Mouse (Mus musculus): ENCODE results near the gene Ccser1. TPM values are rescaled to one million over a fixed set of nuclear protein-coding genes. Genes with fewer than 3 reads are reported as not detected.
"Not testable (repeated sequence)": the region's sequence is repeated elsewhere in the genome, so short reads cannot be mapped to it uniquely, and the experiment has no call there.

The Ccser1 gene
- total RNA-seq, 2 experiments from 2014 or later, result 0.82 to 1.1 TPM

DNA sequence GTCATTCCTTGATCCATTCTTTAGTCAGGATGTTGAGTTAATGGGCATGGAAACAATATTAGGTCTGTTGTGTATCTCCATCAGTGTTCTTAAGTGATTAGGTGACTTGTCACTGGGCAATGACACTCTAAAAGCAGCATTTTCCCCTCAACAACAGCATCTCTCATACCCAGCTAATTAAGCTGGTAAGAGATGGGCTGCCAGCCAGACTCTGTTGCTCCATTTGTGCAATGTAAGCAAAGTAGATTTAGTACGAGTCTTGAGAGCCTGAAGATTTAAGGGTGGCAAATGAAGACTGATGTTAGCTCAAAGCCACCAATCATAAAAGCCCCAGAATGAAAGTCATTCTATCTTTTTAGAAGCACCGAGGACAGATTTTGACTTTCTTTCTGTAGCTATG is 60.5 kb downstream of the Ccser1 start:
- TF ChIP-seq CTCF (IDR thresholded peaks at IDR 0.05), result no peak
- intact Hi-C loops (cut with DNase I), result no loop called here
- no peak for DNase-seq
- Histone ChIP-seq H3K4me3 (no peak overlapping the region), H3K27ac (no peak overlapping the region)

DNA sequence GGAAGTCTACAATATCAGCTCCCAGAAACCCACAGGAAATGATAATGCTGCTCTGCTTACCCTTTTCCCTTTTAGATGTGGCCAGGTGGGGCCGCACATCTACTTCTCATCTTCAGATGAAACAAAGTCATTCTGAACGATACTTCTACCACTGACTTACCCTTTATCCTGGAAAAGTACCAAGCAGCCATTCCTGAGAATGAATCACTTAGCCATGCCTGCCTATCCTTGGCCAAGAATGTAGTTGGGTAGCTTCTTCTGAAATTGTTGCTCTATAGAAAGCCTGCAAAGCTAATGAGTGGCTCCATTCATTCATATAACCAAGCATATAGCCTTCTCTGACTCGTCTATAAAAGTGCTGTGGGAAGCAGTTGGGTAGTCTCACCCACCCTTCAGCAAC is 62.4 kb downstream of the Ccser1 start:
- no peak for TF ChIP-seq CTCF (IDR thresholded peaks at IDR 0.05)
- H3K4me3 ChIP-seq, result no peak overlapping the region
- H3K27ac ChIP-seq, result no peak overlapping the region
- intact Hi-C loops (cut with DNase I), result no loop called here
- no peak for DNase-seq

DNA sequence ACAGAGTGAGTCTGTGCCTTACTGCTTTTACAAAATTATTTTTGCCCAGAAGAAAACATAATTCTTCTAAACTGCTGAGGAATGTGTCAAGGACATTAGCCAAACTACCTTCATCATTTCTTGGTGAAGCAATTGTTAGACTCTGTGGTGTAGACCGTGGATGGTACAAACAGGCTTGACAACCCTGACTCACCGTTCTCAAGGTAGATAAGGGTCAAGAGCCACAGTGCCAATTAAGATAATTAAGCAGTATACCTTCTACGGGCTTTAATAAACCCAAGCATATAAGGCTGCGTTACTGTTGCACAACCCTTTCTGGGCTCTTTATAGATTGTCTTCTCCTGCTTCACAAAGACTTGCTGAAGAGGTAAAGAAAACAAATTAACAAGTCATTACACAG is 66.4 kb downstream of the Ccser1 start:
- intact Hi-C loops (cut with DNase I), result no loop called here
- no peak overlapping the region for H3K4me3 ChIP-seq
- DNase-seq, result no peak
- TF ChIP-seq CTCF (IDR thresholded peaks at IDR 0.05), result no peak
- no peak overlapping the region for H3K27ac ChIP-seq

DNA sequence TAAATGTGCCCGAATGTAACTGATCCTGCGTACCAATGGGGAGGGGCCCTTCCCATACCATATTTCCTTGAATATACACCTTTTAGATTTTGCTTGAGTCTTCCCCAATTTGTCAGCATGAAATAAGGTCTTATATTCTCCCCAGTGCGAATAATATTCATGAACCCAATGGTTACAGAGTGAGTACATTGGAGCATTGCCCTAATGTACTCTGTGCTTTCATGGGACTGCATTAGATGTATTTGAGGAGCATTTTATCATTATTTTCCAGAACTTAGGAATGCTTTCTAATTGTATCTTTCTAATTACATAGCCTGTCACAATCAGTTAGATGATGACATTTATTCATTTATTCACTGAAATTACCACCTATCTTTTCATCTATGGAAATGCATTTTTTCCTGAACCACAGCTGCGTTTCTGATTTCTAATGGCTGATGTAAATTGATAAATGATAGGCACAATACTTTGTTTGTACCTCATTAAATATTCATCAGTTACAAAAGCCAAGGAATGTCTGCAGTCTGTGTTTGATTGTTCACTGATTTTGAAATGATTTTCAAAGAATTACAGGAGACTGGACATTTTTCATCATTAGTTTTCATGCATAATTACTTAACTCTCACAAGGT is 67.8 kb downstream of the Ccser1 start:
- DNase-seq, result no peak
- no peak for TF ChIP-seq CTCF (IDR thresholded peaks at IDR 0.05)
- intact Hi-C loops (cut with DNase I), result no loop called here
- Histone ChIP-seq H3K27ac (no peak overlapping the region), H3K4me3 (no peak overlapping the region)

DNA sequence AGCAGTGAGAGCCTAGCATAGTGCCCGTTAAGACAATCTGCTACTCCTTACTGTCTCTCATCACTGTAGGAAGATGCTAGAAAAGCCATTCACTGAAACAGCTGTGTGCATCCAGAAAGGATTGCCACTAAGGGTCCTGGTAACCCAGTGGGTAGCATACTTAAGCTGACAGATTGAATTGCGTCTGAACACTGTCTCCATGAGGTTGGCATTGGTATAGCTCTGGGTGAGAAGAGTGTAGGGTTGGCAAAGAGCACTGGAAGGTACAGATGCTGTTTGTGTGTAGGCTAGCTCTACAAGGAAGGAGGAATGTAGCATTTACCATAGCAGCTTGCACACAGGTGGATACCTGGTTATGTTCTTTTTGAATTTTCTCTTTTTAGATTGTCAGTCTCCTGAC is 68.6 kb downstream of the Ccser1 start:
- H3K27ac ChIP-seq, result no peak overlapping the region
- H3K4me3 ChIP-seq, result no peak overlapping the region
- intact Hi-C loops (cut with DNase I), result no loop called here
- no peak for TF ChIP-seq CTCF (IDR thresholded peaks at IDR 0.05)
- no peak for DNase-seq

DNA sequence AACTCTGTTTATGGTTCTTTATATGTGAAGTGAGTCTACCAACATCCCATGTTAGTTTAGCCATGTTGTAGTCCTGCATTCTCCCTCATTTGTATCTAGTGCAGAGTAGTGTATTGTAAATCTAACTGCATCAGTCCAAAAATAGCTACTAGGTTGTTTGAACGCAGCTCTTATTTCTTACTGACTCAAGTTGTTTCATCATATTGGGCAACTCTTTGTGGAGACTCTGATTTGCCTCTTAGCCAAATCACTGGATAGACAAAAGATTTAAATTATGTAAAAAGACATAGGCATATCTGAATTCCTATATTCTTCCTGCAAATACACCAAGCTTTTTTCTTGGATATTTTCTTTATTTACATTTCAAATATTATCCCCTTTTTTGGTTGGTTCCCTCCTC is 71.1 kb downstream of the Ccser1 start:
- intact Hi-C loops (cut with DNase I), result no loop called here
- TF ChIP-seq CTCF (IDR thresholded peaks at IDR 0.05), result no peak
- H3K27ac ChIP-seq, result no peak overlapping the region
- H3K4me3 ChIP-seq, result no peak overlapping the region
- DNase-seq, result no peak

DNA sequence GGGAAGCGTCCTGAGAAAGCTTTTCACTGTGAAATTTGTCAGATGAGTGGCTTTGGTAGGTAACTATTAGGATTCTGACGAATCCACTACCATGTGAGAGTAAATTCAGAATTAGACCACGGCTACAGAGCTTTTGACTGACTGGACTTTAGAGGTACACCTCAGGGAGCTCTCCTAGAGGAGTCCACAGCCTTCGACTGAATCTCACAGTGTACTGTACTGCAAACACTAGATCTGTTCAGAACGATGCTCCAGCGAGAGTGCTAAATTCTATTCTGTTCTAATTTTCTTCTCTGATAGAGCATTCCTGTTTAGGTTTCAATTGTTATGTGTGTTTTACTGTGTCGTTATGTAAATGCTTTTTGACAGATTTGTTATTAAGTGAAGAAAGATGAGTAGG is 72.8 kb downstream of the Ccser1 start:
- intact Hi-C loops (cut with DNase I), result no loop called here
- TF ChIP-seq CTCF (IDR thresholded peaks at IDR 0.05), result no peak
- no peak for DNase-seq
- Histone ChIP-seq H3K4me3 (no peak overlapping the region), H3K27ac (no peak overlapping the region)

DNA sequence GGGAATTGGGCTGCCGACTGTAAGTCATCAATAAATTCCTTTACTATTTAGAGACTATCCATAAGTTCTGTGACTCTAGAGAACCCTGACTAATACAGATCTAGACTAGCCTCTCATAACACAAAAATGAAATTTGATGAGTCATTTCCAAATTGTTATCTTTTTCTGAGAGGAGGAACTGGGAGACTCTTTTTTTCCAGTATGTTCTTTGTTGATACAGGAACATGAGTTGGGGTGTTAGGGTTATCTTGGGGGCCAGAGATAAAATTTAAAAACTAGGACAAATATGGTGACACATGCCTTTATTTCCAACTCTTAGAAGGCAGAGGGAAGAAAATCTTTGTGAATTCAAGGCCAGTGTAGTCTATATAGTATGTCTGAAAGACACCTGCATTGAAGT is 75.8 kb downstream of the Ccser1 start:
- H3K27ac ChIP-seq; intact Hi-C loops (cut with DNase I); DNase-seq; H3K4me3 ChIP-seq: not testable (repeated sequence)

DNA sequence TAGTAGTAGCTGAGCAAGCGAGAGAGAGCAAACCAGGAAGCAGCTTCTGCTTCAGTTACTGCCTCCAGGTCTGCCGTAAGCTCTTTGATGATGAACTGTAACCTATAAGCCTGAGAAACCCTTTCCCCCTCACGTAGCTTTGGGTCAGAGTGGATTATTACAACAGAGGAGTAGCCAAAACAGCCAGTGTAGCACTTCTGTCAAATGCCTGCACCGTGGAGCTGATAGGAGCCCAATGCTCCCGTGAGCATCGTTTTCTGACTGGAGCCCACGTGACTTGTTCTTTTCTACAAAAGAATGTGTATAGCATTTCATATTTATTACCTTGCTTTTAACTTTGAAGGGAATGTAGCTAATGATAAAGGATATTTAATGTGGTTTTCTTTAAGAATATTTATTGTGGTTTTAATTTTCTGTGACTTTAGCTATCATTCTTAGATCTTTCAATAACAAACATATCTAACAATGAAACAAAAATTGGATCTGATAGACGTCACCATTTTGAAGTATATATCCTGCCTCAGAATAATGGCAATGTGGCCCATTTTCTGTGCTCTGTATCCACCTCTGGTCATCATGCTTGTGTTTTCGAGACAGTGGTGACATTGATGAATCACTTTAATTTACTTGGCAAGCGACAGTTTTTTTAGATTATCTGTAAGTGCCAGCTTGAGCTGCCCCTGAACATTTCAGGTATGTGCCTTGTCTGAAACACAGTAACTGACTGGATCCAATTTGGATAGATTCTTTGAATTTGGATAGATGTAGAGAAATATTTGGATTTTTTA is 78.9 kb downstream of the Ccser1 start:
- intact Hi-C loops (cut with DNase I), result no loop called here
- Histone ChIP-seq H3K4me3 (no peak overlapping the region), H3K27ac (no peak overlapping the region)
- DNase-seq, result no peak
- no peak for TF ChIP-seq CTCF (IDR thresholded peaks at IDR 0.05)

DNA sequence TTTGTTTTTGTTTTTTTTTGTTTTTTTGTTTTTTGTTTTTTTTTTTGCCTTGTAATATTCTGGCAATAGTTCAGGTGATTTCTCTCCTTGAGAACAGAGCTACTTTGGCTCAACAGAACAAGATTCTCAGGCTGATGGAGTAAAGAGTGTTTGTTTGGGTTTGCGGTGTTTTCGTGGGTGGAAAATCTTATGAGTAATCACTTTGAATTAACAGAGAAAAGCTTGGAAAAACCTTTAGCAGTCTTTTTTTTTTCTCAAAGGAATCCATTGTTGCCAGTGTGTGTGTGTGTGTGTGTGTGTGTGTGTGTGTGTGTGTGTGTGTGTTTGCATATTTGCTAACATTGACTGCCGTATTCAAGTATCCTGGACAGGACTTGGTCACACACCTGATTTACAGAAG is 81.3 kb downstream of the Ccser1 start:
- H3K27ac ChIP-seq, result no peak overlapping the region
- TF ChIP-seq CTCF (IDR thresholded peaks at IDR 0.05), result no peak
- intact Hi-C loops (cut with DNase I), result no loop called here
- no peak for DNase-seq
- no peak overlapping the region for H3K4me3 ChIP-seq

DNA sequence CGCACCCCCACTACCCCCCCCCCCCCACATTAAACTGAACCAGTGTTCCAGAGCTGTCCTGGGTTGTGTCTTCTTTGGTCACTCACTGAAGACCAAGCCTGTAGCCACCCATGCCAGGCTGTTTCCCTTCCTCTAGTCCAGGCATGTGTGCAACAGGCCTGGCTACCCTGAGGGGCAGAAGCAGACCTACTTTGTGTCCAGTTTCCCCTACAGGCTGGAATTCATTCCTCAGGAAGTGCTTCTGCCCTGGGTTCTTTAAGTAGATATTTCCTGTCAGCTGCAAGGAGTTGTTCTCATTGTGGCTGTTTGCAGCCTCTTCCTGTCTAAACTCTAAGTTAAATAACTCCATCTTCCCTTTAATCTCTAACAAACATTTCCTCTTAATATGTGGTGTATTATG is 82.3 kb downstream of the Ccser1 start:
- intact Hi-C loops (cut with DNase I), result no loop called here

DNA sequence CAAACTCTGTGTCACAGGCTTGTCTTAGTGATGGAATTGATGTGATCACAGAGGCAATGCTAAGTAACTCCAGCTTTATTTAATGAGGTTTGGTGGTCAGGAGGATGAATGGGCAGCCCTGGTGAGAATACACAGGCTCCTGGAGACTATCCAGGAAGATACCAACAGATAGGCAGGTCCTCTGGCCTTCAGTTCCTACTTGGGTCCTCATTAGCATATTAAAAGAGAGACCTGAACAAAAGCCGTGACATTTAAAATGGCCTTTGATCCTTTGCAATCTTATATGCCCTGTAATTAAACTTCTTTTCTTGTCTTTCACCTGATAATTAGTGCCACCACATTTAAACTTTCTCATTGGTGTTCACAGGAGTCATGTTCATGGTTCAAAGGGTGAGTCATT is 83.2 kb downstream of the Ccser1 start:
- H3K4me3 ChIP-seq, result no peak overlapping the region
- intact Hi-C loops (cut with DNase I), result no loop called here
- H3K27ac ChIP-seq, result no peak overlapping the region
- no peak for TF ChIP-seq CTCF (IDR thresholded peaks at IDR 0.05)
- no peak for DNase-seq

More for the DNA sequence above, 82.3 kb downstream of the Ccser1 start:
- DNase-seq, result no peak
- Histone ChIP-seq H3K27ac (no peak overlapping the region), H3K4me3 (no peak overlapping the region)
- TF ChIP-seq CTCF (IDR thresholded peaks at IDR 0.05), result no peak

DNA sequence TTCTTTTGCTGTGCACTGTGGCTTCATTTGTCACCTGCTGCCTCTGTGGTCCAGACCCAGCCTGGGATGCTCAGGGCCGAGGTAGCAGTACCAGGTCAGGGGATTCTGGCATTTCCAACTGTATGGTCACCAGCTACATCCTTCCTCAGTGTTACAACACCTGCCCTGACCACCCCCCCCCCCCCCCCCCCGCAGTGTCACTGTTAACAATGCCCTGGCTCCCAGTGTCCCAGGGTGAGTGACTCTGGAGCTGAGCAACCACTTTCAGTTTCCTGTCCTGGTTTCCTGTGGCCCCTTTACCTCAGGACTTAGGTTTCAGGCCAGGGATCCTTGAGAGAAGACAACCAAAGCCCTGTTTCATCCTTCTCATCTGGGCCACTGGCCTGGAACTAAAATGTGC is 90.9 kb downstream of the Ccser1 start:
- Histone ChIP-seq H3K27ac (no peak overlapping the region), H3K4me3 (no peak overlapping the region)
- intact Hi-C loops (cut with DNase I), result no loop called here
- no peak for DNase-seq
- TF ChIP-seq CTCF (IDR thresholded peaks at IDR 0.05), result no peak

DNA sequence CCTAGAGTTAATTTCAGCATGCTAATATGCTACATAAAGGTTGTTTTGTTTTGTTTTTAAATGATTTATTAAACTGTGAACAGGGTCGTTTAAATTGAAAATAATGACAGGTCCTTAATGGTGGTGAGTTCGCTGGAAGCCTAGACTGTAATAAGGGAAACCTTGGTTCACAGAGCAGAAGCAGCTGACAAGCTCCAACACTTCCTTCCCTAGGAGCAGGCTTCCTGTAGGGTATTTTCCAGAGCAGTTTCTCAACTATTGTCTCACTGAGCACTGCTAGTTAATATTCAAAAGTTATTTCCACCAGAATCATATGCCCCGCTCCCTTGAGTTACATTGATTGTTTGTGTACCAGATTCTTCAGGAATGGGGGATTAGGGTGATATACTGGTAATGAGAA is 93.3 kb downstream of the Ccser1 start:
- no peak for TF ChIP-seq CTCF (IDR thresholded peaks at IDR 0.05)
- DNase-seq, result no peak
- Histone ChIP-seq H3K4me3 (no peak overlapping the region), H3K27ac (no peak overlapping the region)
- intact Hi-C loops (cut with DNase I), result no loop called here
